Mouse (Mus musculus) forebrain, embryonic 16.5 days (tissue): ENCODE data around the gene Ap1m1. TPM values are rescaled to one million over a fixed set of nuclear protein-coding genes. Genes with fewer than 3 reads are reported as not detected.

Experiments
- ATAC-seq: fragments of 200-750 bp; cut with Nextera tagmentation; 2 replicates; pipeline ENCODE4 v1.8.0; 2017; ENCODE audit warnings: mild to moderate bottlenecking, moderate library complexity
- H3K27ac ChIP-seq: fragments of 300-500 bp; sonication (generic); 2 replicates; pipeline ENCODE4 v1.5.1; 2014; ENCODE audit warnings: low read length, control low read depth
- H3K27me3 ChIP-seq: fragments of 300-500 bp; sonication (generic); replicated peaks from 2 replicates; pipeline ENCODE4 v1.6.1; 2014; ENCODE audit warnings: low read length; ENCODE audit not compliant: control insufficient read depth, insufficient read depth
- H3K36me3 ChIP-seq: fragments of 300-500 bp; sonication (generic); 2 replicates; pipeline ENCODE4 v1.6.1; 2014; ENCODE audit not compliant: control insufficient read depth, insufficient read depth
- H3K4me1 ChIP-seq: fragments of 300-500 bp; sonication (generic); replicated peaks from 2 replicates; pipeline ENCODE4 v1.6.1; 2014; ENCODE audit warnings: low read length; ENCODE audit not compliant: control insufficient read depth, insufficient read depth
- H3K4me2 ChIP-seq: fragments of 300-500 bp; sonication (generic); 2 replicates; pipeline ENCODE4 v1.6.1; 2014; ENCODE audit warnings: mild to moderate bottlenecking, low read length, control low read depth
- H3K4me3 ChIP-seq: fragments of 300-500 bp; sonication (generic); replicated peaks from 2 replicates; pipeline ENCODE4 v1.5.1; 2014; ENCODE audit warnings: mild to moderate bottlenecking, low read length, control low read depth
- H3K9ac ChIP-seq: fragments of 300-500 bp; sonication (generic); replicated peaks from 2 replicates; pipeline ENCODE4 v1.6.1; 2014; ENCODE audit warnings: low read depth, low read length, control low read depth
- H3K9me3 ChIP-seq: fragments of 300-500 bp; sonication (generic); 2 replicates; pipeline ENCODE4 v1.6.1; 2016; ENCODE audit warnings: low read length; ENCODE audit not compliant: control insufficient read depth
- WGBS: fragments of 180-500 bp; shearing (Covaris S2); extraction: QIAGEN DNeasy Blood & Tissue Kit; methylation state at CpG from one replicate; pipeline ENCODE4 v1.1.7; 2014; 5-methylcytosine and 5-hydroxymethylcytosine counted together
- polyA plus RNA-seq: library from polyadenylated mRNA; unstranded; fragments of >200 nt; fragmentation: Nextera tagmentation; extraction: Ambion mirVana; gene quantifications from 2 replicates; pipeline ENCODE4 v1.2.1, GENCODE M21; 2015

The Ap1m1 gene
- polyA plus RNA-seq, 1 experiment from 2014 or later = 284 TPM

DNA sequence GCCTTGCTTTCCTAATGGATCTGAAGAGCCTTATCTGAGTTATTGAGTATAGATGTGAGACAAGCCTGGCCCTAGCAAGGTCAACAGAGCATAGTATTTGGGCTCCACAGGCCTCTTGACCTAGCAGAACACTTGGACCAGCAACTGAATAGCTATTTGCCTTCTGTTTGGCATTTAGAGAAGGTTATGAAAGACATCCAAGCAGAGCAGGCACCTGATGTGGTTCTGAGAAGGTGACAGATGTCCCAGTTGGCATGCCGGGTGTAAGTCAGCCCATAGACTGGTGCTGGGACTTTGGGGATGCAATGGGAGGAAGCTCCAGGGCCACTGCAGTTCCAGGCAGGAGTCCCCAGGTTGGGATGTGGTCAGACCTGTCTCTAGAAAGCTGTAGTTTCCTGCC, 2.4 kb downstream of the Ap1m1 start:
- Histone ChIP-seq H3K4me3 (no peak overlapping the region), H3K36me3 (0 out of 2 replicates have a peak, but pooled peaks cover 4% of the 10 kb centered on the region), H3K27me3 (no peaks in the 10 kb centered on the region), H3K9ac (no peak overlapping the region), H3K4me2 (no peak overlapping the region), H3K4me1 (peaks cover 18% of the 10 kb centered on the region), H3K9me3 (no peaks in the 10 kb centered on the region), H3K27ac (no peak overlapping the region)
- 100% methylated on average over 1 of the region's 1 CpGs for WGBS
- ATAC-seq = no peak

DNA sequence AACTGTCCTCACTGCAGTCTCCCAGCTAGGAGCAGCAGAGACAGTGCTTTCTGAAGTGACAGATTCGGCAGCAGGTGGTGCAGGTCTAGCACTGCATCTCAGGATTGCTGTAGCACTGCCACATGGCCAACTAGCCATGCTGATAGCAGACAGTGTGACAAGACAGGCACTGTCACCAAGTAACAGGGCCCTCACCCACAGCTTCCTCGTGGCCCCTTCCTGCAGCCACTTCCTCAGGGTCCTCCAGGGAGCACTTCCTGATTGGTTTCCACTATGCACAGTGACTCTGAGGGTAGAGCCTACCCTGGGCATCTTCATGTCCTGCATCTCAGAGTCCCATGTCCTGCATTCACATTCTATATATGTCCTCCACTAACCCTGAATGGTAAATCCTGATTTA, 4.8 kb downstream of the Ap1m1 start:
- no peaks in the 10 kb centered on the region for H3K27me3 ChIP-seq
- no peak overlapping the region for H3K4me2 ChIP-seq
- WGBS = 87% methylated on average over 2 of the region's 2 CpGs
- H3K9ac ChIP-seq = no peak overlapping the region
- 0 out of 2 replicates have a peak, but pooled peaks cover 4% of the 10 kb centered on the region for H3K36me3 ChIP-seq
- ATAC-seq = no peak
- peaks cover 18% of the 10 kb centered on the region for H3K4me1 ChIP-seq
- no peaks in the 10 kb centered on the region for H3K9me3 ChIP-seq
- no peak overlapping the region for H3K4me3 ChIP-seq
- no peak overlapping the region for H3K27ac ChIP-seq

DNA sequence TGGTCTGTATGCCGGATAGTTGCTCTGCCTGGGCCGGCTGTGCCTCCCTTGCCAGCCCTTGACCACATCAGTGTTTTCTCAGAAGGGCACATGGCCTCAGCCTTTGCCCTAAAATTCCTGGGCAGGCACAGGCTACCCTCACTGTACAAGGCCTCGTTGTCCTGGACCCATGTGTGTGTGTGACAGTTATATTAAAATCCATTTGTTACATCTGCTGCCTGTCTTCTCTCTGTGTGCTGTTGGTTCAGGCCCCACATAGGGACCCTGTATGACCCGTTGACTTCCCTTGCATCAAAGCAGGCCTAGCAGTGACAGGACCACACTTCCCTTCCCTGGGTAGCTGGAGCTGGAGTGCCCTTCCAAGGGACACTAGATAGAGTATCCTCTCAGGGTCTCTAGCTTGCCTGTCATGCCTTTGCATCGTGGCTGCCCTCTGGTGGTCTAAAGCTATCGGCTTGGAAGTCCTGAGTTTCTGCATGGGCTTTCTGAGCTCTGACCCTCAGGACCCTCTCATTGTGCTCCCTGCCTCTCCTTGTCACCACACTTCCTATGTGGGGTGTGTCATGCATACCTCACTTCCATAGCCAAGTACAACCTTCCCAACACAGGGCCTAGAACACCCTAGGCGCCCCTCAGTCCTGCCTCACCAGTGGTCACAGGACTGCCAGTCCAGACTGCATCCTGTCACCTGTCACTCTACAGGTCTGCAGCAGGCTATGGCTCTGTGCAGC, 17.5 kb downstream of the Ap1m1 start:
- H3K27me3 ChIP-seq = no peaks in the 10 kb centered on the region
- H3K4me2 ChIP-seq = no peak overlapping the region
- H3K36me3 ChIP-seq = peaks cover 9% of the 10 kb centered on the region
- H3K4me3 ChIP-seq = no peak overlapping the region
- H3K4me1 ChIP-seq = no peaks in the 10 kb centered on the region
- 0 out of 2 replicates have a peak, but pooled peaks have one; percentile 8 for ATAC-seq
- no peaks in the 10 kb centered on the region for H3K9me3 ChIP-seq
- no peak overlapping the region for H3K9ac ChIP-seq
- WGBS = 52% methylated on average over 7 of the region's 7 CpGs
- H3K27ac ChIP-seq = no peak overlapping the region

DNA sequence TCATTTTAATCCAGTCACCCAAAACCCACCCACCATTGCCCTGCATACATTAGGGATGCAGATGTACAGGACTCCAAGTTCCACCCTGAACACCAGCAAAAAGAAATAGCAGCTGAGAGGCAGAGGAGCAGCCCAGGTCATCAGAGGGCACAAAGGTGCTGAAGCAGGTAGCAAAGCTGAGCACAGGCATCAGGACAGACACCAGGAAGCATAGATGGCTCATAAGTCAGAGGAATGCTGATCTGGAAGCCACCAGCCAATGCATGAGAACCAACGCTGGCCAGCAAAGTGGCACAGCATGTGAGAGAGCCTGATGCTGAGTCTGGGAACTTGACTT, 18.1 kb downstream of the Ap1m1 start:
- peaks cover 4% of the 10 kb centered on the region for H3K36me3 ChIP-seq
- H3K27me3 ChIP-seq = no peaks in the 10 kb centered on the region
- ATAC-seq = no peak
- H3K4me2 ChIP-seq = no peak overlapping the region
- no peaks in the 10 kb centered on the region for H3K9me3 ChIP-seq
- 83% methylated on average over 1 of the region's 1 CpGs for WGBS
- no peak overlapping the region for H3K27ac ChIP-seq
- no peaks in the 10 kb centered on the region for H3K4me1 ChIP-seq
- no peak overlapping the region for H3K9ac ChIP-seq
- no peak overlapping the region for H3K4me3 ChIP-seq

DNA sequence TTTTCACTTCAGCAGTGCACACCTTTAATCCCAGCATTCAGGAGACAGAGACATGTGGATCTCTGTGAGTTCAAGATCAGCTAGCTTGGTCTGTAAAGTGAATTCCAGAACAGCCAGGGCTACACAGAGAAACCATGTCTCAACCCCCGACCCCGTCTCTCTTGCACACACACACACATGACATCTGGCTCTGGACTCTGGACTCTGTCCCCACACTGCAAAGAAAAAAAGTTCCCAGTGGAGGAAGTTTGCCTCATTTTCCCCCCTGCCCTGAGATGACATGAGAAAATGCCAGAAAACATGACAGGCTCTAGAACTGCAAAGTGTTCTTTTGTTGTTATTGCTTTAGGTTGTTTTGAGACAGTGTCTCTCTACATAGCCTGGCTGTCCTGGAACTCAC, 20.0 kb downstream of the Ap1m1 start:
- Histone ChIP-seq H3K9ac (no peak overlapping the region), H3K36me3 (no peaks in the 10 kb centered on the region), H3K9me3 (no peaks in the 10 kb centered on the region), H3K27ac (no peak overlapping the region), H3K4me3 (no peak overlapping the region), H3K27me3 (no peaks in the 10 kb centered on the region), H3K4me2 (no peak overlapping the region), H3K4me1 (no peaks in the 10 kb centered on the region)
- 67% methylated on average over 2 of the region's 2 CpGs for WGBS
- no peak for ATAC-seq

DNA sequence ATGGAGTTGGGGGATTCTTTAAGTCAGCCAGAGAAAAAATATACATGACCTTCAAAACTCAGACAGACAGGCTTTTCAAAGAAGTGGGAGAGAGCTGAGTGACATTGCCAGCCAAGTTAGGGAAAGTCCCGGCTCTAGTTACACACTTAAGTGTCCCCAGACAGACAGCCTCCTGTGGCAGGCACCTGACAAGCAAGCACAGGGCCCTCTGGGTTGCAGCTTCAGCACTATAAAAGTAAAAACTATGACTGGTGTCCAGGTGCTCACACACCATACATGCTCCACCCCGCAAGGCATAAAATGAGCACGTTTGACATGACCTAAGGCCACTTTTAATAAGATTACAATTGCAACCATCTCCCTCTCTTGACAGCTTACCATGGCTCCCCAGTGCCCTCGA, 20.8 kb downstream of the Ap1m1 start:
- no peak overlapping the region for H3K4me2 ChIP-seq
- no peaks in the 10 kb centered on the region for H3K36me3 ChIP-seq
- no peak overlapping the region for H3K27ac ChIP-seq
- no peaks in the 10 kb centered on the region for H3K4me1 ChIP-seq
- no peak overlapping the region for H3K9ac ChIP-seq
- 59% methylated on average over 4 of the region's 4 CpGs for WGBS
- no peaks in the 10 kb centered on the region for H3K27me3 ChIP-seq
- H3K4me3 ChIP-seq = no peak overlapping the region
- ATAC-seq = peak; percentile 7; the same call in 1 of the 2 replicates
- H3K9me3 ChIP-seq = no peaks in the 10 kb centered on the region

DNA sequence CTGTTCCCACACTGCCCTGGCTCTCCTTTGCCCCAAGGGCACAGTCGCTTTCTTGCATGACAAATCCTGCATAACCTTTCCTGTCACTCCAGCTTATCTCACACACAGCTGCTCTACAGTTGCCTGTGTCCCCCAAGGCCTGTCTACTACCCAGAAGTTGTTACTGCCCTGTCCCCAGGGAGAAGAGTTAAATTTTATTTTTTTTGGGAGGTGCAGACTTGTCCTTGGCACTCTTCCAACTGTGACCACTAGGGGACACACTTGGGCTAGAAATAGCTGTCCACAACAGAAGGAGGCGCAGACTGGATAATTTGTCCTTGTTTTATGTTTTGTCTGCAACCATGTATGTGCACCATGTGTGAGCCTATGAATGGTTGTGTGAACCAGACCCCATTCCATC, 21.2 kb downstream of the Ap1m1 start:
- WGBS = 26% methylated on average over 2 of the region's 2 CpGs
- H3K36me3 ChIP-seq = no peaks in the 10 kb centered on the region
- H3K27me3 ChIP-seq = no peaks in the 10 kb centered on the region
- no peak overlapping the region for H3K4me2 ChIP-seq
- no peak overlapping the region for H3K4me3 ChIP-seq
- no peaks in the 10 kb centered on the region for H3K4me1 ChIP-seq
- no peak overlapping the region for H3K27ac ChIP-seq
- ATAC-seq = peak; percentile 57; the same call in 1 of the 2 replicates
- H3K9ac ChIP-seq = no peak overlapping the region
- no peaks in the 10 kb centered on the region for H3K9me3 ChIP-seq

DNA sequence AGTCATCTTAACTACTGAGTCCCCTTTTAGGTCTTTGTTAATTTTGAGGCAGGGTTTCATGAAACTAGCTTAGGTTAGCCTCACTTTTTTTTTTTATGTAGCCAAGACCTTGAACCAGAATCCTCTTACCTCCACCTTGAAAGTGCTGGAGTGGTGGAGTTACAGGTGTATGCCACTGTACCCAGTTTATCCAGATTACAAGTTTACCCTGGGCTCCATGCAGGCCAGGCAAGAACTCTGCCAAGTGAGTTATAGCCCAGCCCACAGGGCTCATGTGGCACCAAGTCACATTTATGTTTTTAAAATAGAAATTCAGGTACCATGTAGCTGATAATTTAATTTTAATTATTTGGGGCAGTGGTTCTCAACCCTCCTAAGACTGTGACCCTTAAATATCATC, 21.6 kb downstream of the Ap1m1 start:
- H3K36me3 ChIP-seq = no peaks in the 10 kb centered on the region
- no peak overlapping the region for H3K4me2 ChIP-seq
- H3K9me3 ChIP-seq = no peaks in the 10 kb centered on the region
- no peak overlapping the region for H3K9ac ChIP-seq
- ATAC-seq = no peak
- no peaks in the 10 kb centered on the region for H3K4me1 ChIP-seq
- H3K4me3 ChIP-seq = no peak overlapping the region
- H3K27me3 ChIP-seq = no peaks in the 10 kb centered on the region
- H3K27ac ChIP-seq = no peak overlapping the region

DNA sequence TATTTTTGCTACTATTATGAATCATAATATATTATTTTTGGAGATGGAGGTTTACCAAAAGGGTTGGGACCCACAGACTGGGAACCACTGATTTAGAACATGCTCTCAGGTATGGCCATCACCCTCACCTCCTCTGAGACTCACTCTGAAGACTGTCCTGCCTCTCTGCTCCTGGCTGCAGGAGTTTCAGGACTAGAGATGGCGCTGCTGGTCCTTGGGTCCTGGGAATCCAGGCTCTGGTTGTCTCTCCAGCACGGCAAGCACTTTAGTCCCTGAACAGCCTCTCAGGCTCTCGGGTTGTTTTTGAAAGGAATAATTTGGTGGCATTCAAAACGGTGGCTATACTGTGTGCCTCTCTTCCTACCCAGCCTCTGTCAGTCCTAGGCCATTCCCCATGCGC, 22.1 kb downstream of the Ap1m1 start:
- H3K4me2 ChIP-seq = no peak overlapping the region
- H3K4me1 ChIP-seq = no peaks in the 10 kb centered on the region
- H3K36me3 ChIP-seq = no peaks in the 10 kb centered on the region
- no peaks in the 10 kb centered on the region for H3K27me3 ChIP-seq
- 51% methylated on average over 5 of the region's 5 CpGs for WGBS
- H3K4me3 ChIP-seq = no peak overlapping the region
- H3K9ac ChIP-seq = no peak overlapping the region
- H3K9me3 ChIP-seq = no peaks in the 10 kb centered on the region
- H3K27ac ChIP-seq = no peak overlapping the region
- ATAC-seq = no peak

DNA sequence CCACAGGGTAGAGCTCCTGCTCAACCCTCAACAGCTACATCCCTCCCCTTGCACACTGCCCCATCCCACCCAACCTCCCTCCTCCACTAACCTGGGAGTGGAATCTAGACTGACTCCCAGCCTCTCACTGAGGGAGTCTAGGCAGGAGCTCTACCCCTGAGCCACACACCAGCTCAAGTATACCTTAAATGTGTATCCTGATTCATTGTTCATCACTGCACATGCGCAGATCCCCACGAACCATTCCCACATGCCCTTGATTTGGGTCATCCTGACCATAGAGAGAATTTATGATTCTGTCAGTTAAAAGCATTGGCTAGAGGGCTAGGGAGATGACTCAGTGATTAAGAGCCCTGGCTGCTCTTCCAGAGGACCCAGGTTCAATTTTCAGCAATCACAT, 22.9 kb downstream of the Ap1m1 start:
- H3K27ac ChIP-seq = no peak overlapping the region
- H3K4me3 ChIP-seq = no peak overlapping the region
- no peaks in the 10 kb centered on the region for H3K36me3 ChIP-seq
- no peak overlapping the region for H3K9ac ChIP-seq
- ATAC-seq = no peak
- no peaks in the 10 kb centered on the region for H3K4me1 ChIP-seq
- no peaks in the 10 kb centered on the region for H3K27me3 ChIP-seq
- 87% methylated on average over 2 of the region's 2 CpGs for WGBS
- H3K4me2 ChIP-seq = no peak overlapping the region
- H3K9me3 ChIP-seq = no peaks in the 10 kb centered on the region
